Mouse (Mus musculus) neural tube, embryonic 15.5 days (tissue): ENCODE results near the gene Synpr. TPM values are rescaled to one million over a fixed set of nuclear protein-coding genes. Genes with fewer than 3 reads are reported as not detected.

Experiments
- ATAC-seq: fragments of 200-750 bp; cut with Nextera tagmentation; 2 replicates; pipeline ENCODE4 v1.8.0; 2017; ENCODE audit warnings: mild to moderate bottlenecking, moderate TSS enrichment, moderate library complexity; ENCODE audit not compliant: low FRiP score
- H3K27ac ChIP-seq: fragments of 300-500 bp; sonication (generic); replicated peaks from 2 replicates; pipeline ENCODE4 v1.5.1; 2015; ENCODE audit warnings: mild to moderate bottlenecking, inconsistent platforms
- H3K27me3 ChIP-seq: fragments of 300-500 bp; sonication (generic); replicated peaks from 2 replicates; pipeline ENCODE4 v1.6.1; 2015; ENCODE audit warnings: inconsistent platforms
- H3K36me3 ChIP-seq: fragments of 300-500 bp; sonication (generic); 2 replicates; pipeline ENCODE4 v1.6.1; 2015; ENCODE audit warnings: inconsistent platforms
- H3K4me1 ChIP-seq: fragments of 300-500 bp; sonication (generic); 2 replicates; pipeline ENCODE4 v1.6.1; 2015; ENCODE audit warnings: inconsistent platforms
- H3K4me2 ChIP-seq: fragments of 300-500 bp; sonication (generic); 2 replicates; pipeline ENCODE4 v1.6.1; 2015; ENCODE audit warnings: inconsistent platforms, mild to moderate bottlenecking, moderate library complexity
- H3K4me3 ChIP-seq: fragments of 300-500 bp; sonication (generic); replicated peaks from 2 replicates; pipeline ENCODE4 v1.5.1; 2015; ENCODE audit warnings: mild to moderate bottlenecking, inconsistent platforms
- H3K9ac ChIP-seq: fragments of 300-500 bp; sonication (generic); replicated peaks from 2 replicates; pipeline ENCODE4 v1.6.1; 2015; ENCODE audit warnings: mild to moderate bottlenecking, inconsistent platforms
- H3K9me3 ChIP-seq: fragments of 300-500 bp; sonication (generic); replicated peaks from 2 replicates; pipeline ENCODE4 v1.6.1; 2016; ENCODE audit warnings: inconsistent platforms
- WGBS: fragments of 180-500 bp; shearing (Covaris S2); methylation state at CpG from one replicate; pipeline ENCODE4 v1.1.7; 2015; ENCODE audit warnings: mixed read lengths; 5-methylcytosine and 5-hydroxymethylcytosine counted together
- polyA plus RNA-seq: library from polyadenylated mRNA; unstranded; fragments of >200 nt; fragmentation: Nextera tagmentation; extraction: Ambion mirVana; gene quantifications from 2 replicates; pipeline ENCODE4 v1.2.1, GENCODE M21; 2015

Gene Synpr
- polyA plus RNA-seq, 1 experiment from 2014 or later, result 56.3 TPM

DNA sequence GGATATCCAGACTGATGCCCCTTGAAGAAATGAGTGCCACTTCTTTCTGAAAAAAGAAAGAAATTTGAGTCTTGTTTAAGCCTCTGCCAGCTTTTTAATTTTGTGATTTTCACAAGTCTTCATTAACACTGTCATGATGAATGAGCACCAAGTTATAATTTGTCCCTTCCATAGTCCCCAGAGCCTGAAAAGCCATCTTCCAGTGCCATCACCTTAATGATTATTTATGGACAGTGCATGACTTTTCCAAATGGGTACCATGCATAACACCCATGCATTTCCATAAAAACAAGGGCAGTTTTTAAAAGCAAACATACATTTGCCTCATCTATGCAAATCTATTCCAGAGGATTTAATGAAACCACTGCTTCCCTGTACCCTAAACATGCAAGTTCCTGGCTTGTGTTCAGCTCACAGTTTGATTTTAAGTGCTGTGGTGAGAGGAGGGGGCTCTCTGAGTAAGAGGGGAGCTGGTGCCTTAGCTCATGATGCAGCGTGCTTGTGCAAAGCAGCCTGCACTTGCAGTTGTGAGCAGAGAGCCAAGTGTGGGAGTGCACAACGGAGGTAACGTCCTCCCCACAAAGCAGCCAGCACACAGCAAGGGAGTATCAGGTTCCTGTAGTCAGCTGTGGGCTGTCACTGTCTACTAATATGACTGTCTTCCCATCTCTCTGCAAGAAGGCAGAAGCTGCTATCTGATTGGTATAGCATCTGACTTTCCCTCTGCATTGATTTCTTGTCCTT lies 169.1 kb downstream of the Synpr start:
- Histone ChIP-seq H3K9ac (peak overlapping the region; percentile 17; the same call in 1 of the 2 replicates), H3K9me3 (no peaks in the 10 kb centered on the region), H3K4me2 (peak overlapping the region; percentile 36), H3K27ac (peak overlapping the region; percentile 41; the same call in 1 of the 2 replicates), H3K36me3 (no peaks in the 10 kb centered on the region), H3K27me3 (no peaks in the 10 kb centered on the region), H3K4me3 (peak overlapping the region; percentile 19; the same call in 1 of the 2 replicates), H3K4me1 (peaks cover 22% of the 10 kb centered on the region; the same call in 1 of the 2 replicates)
- WGBS, result 24% methylated on average over 3 of the region's 3 CpGs
- peak; percentile 67; the same call in 1 of the 2 replicates for ATAC-seq

DNA sequence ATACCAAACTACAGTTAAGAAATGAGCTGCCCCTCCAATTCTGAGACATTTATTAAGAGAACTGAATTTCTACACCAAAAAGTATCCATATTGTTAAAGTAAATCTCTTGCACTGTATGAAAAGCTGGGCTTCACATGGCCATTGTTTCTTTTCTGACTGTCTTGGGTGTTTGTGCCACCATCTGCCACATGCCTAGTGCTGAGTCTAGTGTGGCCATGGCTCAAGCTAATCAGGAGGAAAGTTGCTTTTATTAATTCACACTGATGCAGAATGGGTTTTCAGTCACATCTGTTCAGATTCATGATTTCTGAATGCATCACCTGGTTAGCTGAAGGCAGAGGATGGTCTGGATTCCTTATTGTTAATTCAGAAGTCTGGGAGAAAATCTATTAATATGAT lies 170.4 kb downstream of the Synpr start:
- peaks cover 22% of the 10 kb centered on the region; the same call in 1 of the 2 replicates for H3K4me1 ChIP-seq
- H3K27me3 ChIP-seq, result no peaks in the 10 kb centered on the region
- H3K4me3 ChIP-seq, result no peak overlapping the region
- H3K4me2 ChIP-seq, result peak overlapping the region; percentile 17; the same call in 1 of the 2 replicates
- no peak for ATAC-seq
- no peak overlapping the region for H3K27ac ChIP-seq
- H3K36me3 ChIP-seq, result no peaks in the 10 kb centered on the region
- no peaks in the 10 kb centered on the region for H3K9me3 ChIP-seq
- H3K9ac ChIP-seq, result no peak overlapping the region

DNA sequence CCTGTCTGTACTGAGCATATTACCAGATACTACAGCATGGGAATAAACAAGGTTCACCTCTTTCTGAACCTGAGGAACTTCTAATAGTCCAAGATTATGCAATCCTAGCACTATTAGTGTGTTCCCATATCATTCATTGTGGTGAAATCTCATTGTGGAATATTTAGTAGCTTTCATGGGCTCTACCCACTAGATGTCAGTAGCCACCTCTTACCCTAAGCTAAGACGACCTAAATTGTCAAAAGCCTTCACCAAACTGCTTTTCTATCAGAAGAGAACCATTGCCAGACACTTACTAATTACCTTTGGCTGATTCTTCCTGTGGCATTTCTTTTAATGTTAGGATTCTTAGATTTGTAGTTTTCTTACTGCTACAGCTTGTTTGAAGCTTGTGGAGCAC lies 174.8 kb downstream of the Synpr start:
- H3K9me3 ChIP-seq, result no peaks in the 10 kb centered on the region
- no peak overlapping the region for H3K27ac ChIP-seq
- ATAC-seq, result no peak
- WGBS, result 38% methylated on average over 1 of the region's 1 CpGs
- H3K4me2 ChIP-seq, result no peak overlapping the region
- no peak overlapping the region for H3K4me3 ChIP-seq
- no peaks in the 10 kb centered on the region for H3K36me3 ChIP-seq
- no peak overlapping the region for H3K9ac ChIP-seq
- H3K4me1 ChIP-seq, result peaks cover 10% of the 10 kb centered on the region; the same call in 1 of the 2 replicates
- H3K27me3 ChIP-seq, result no peaks in the 10 kb centered on the region

DNA sequence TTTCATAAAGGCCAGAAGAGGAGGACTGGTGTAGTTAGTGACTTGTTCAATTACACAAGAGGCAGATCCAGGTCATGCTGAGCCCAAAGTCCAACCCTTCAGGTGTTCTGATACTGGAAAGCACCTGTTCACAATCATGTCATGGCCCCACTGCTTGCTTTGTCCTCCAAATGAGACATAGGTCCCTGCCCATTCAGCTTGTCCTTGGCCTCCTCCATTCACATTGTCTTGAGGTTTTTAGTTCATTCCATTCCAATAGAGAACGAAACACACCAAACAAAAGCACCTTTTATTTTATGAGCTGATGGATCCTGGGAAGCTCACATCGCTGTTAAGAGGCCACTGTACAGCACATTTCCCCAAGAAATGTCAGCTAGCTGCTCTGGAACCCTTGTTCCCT lies 184.6 kb downstream of the Synpr start:
- Histone ChIP-seq H3K4me3 (no peak overlapping the region), H3K9ac (no peak overlapping the region), H3K9me3 (no peaks in the 10 kb centered on the region), H3K4me2 (no peak overlapping the region), H3K27ac (no peak overlapping the region), H3K27me3 (no peaks in the 10 kb centered on the region), H3K4me1 (no peaks in the 10 kb centered on the region), H3K36me3 (no peaks in the 10 kb centered on the region)
- no peak for ATAC-seq
- 81% methylated on average over 2 of the region's 2 CpGs for WGBS

DNA sequence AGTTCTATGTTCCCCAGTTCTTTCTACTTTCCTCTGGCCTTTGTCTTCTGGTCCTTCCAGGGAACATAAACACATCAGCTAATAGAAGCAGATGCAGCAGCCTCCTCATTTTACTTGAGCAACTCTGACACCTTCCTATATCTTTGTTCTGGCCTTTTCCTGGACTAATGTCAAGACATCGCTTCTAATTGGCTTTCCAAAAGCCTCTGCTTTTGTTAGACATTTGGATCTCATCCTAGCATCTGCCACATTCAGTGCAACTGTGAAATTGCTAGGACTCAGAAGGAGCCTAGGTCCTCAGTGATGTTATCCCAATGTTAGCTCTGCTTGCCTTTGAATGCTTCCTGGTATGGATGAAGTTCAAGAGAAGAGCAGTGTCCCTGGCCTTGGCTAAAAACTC lies 193.2 kb downstream of the Synpr start:
- H3K4me2 ChIP-seq, result no peak overlapping the region
- H3K4me1 ChIP-seq, result no peaks in the 10 kb centered on the region
- ATAC-seq, result no peak

DNA sequence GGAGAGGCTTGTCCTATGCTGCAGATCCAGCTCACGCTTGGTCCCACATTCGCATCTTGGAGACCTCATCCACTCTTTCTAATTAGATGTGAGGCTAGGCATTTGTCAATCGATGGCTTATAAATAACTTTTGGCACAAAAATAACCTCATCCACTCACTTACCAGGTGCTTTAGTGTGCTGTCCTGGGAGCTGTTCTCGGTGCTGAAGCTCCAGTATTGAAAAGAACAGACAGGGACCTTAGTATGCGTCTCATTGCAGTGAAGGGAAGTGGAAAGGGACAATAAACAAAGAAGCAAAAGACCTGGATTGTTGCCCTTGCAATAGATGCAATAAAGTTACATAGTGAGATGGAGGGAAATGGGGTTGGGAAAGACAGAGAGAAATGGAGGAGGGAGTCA lies 220.8 kb downstream of the Synpr start:
- Histone ChIP-seq H3K4me2 (no peak overlapping the region), H3K27ac (no peak overlapping the region), H3K4me3 (no peak overlapping the region), H3K36me3 (no peaks in the 10 kb centered on the region), H3K4me1 (no peaks in the 10 kb centered on the region), H3K9me3 (no peaks in the 10 kb centered on the region), H3K27me3 (no peaks in the 10 kb centered on the region), H3K9ac (no peak overlapping the region)
- ATAC-seq, result no peak
- WGBS, result 58% methylated on average over 5 of the region's 5 CpGs

More for the DNA sequence above, 193.2 kb downstream of the Synpr start:
- H3K4me3 ChIP-seq, result no peak overlapping the region
- no peaks in the 10 kb centered on the region for H3K9me3 ChIP-seq
- no peak overlapping the region for H3K27ac ChIP-seq
- H3K36me3 ChIP-seq, result no peaks in the 10 kb centered on the region
- H3K9ac ChIP-seq, result no peak overlapping the region
- WGBS, result 75% methylated on average over 1 of the region's 1 CpGs
- no peaks in the 10 kb centered on the region for H3K27me3 ChIP-seq

DNA sequence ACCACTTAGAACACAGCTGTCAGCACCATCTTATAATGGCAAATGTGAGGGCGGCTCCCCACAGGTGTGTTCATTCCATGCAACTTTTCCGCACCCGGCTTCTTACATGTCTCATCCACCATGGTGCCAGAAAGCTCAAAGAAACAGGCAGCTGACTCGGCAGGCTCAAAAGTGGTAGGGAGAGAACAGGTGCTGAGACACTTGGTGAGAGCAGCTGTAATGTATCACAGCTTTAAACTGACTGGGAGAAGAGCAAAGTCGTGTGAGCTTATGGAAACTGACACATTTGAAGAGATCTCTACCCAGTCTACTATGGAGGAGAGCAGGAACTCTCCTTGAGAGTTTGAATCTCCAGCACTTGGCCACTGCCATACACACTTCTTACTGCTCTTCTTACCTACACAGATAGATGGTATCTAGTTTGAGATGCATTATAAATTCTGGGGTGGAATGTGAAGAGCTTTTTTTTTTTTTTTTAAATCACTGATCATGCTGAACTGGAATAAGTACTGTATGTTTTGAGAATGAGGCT lies 234.1 kb downstream of the Synpr start:
- Histone ChIP-seq H3K4me2 (no peak overlapping the region), H3K9ac (no peak overlapping the region), H3K36me3 (no peaks in the 10 kb centered on the region), H3K27ac (no peak overlapping the region), H3K4me1 (peaks cover 7% of the 10 kb centered on the region; the same call in 1 of the 2 replicates), H3K9me3 (no peaks in the 10 kb centered on the region), H3K27me3 (no peaks in the 10 kb centered on the region), H3K4me3 (no peak overlapping the region)
- 91% methylated on average over 5 of the region's 5 CpGs for WGBS
- no peak for ATAC-seq

DNA sequence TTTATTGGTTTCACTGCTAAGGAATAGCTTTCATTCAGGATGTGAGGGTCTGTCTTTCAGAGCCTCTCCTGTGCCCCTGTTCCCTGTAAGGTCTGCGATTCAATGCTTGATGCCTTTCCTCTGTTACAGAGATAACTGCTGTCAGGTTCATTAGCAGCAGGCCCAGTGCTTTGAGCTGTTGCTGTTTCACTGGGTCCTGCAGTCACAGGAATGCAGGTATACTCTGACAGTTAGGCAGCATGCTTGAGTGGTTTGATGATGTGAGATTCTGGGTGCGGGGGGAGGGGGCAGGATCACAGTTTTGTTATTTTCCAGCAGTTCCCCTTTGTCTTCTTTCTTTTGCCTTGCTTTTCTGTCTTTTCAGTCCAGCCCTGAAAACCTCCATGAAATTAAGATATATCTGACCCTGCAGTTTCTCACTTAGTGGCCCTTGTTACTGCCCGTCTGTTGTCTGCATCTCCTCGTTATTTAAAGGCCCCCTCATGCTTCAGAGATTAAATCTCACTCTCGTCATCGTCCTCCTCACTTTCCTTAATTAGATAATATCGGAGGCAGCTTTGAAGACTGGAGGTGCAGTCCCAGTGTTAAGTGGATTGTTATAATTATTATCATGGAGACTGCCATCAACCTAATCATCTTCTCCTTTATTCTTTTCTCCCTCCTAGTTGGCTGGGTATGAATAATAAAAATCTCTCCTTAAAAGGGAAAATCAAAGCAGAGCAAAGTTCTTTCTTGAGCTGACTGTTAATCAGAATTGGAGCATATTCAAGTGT lies 234.8 kb downstream of the Synpr start:
- ATAC-seq, result peak; percentile 47; the same call in 1 of the 2 replicates
- H3K4me3 ChIP-seq, result no peak overlapping the region
- no peaks in the 10 kb centered on the region for H3K36me3 ChIP-seq
- H3K27me3 ChIP-seq, result no peaks in the 10 kb centered on the region
- H3K27ac ChIP-seq, result peak overlapping the region; percentile 37; the same call in 1 of the 2 replicates
- H3K9ac ChIP-seq, result no peak overlapping the region
- no peaks in the 10 kb centered on the region for H3K9me3 ChIP-seq
- peaks cover 7% of the 10 kb centered on the region; the same call in 1 of the 2 replicates for H3K4me1 ChIP-seq
- WGBS, result 45% methylated on average over 7 of the region's 7 CpGs
- no peak overlapping the region for H3K4me2 ChIP-seq

DNA sequence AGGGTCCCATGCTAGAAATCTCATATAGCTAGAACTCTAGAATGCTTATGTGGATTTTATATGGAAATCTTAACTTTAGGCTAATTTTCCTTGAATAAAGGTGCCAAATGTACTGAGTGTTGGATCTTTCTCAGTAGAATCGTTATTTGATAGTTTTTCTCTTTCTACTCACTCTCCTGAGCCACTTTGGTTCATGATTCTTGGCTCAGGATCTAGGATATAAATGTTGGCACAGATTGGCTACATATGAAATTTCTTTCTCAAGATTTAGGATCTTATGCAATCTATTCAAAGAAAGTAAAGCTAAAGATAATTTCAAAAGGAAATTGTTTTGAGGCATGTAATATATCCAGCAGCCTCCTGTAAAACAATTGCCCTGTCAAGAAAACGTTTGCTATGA lies 263.2 kb downstream of the Synpr start:
- Histone ChIP-seq H3K36me3 (no peaks in the 10 kb centered on the region), H3K9me3 (no peaks in the 10 kb centered on the region), H3K4me1 (no peaks in the 10 kb centered on the region), H3K4me3 (no peak overlapping the region), H3K4me2 (no peak overlapping the region), H3K27ac (no peak overlapping the region), H3K27me3 (no peaks in the 10 kb centered on the region), H3K9ac (no peak overlapping the region)
- ATAC-seq, result no peak
- WGBS, result 59% methylated on average over 2 of the region's 2 CpGs

DNA sequence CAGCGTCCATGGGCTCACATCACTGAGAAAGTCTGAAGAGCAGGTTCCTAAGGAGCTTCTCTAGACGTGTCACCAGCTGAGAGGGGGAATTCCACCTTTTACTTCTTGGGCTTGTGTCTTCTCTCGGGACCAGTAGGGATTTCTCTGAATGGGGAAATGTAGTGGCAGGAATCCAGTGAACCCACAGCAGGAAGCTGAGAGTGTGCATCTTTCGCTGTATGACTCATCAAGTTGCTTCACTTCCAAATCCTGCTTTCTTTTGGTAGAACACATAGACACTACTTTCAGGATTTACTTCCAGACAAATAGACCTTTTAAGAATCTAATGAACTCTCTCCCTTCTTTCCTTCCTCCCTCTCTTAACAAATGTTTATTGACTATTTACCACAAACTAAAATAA lies 266.6 kb downstream of the Synpr start:
- Histone ChIP-seq H3K27ac (no peak overlapping the region), H3K4me3 (no peak overlapping the region), H3K4me1 (no peaks in the 10 kb centered on the region), H3K27me3 (no peaks in the 10 kb centered on the region), H3K4me2 (no peak overlapping the region), H3K9me3 (no peaks in the 10 kb centered on the region), H3K36me3 (no peaks in the 10 kb centered on the region), H3K9ac (no peak overlapping the region)
- WGBS, result 76% methylated on average over 4 of the region's 4 CpGs
- ATAC-seq, result no peak

DNA sequence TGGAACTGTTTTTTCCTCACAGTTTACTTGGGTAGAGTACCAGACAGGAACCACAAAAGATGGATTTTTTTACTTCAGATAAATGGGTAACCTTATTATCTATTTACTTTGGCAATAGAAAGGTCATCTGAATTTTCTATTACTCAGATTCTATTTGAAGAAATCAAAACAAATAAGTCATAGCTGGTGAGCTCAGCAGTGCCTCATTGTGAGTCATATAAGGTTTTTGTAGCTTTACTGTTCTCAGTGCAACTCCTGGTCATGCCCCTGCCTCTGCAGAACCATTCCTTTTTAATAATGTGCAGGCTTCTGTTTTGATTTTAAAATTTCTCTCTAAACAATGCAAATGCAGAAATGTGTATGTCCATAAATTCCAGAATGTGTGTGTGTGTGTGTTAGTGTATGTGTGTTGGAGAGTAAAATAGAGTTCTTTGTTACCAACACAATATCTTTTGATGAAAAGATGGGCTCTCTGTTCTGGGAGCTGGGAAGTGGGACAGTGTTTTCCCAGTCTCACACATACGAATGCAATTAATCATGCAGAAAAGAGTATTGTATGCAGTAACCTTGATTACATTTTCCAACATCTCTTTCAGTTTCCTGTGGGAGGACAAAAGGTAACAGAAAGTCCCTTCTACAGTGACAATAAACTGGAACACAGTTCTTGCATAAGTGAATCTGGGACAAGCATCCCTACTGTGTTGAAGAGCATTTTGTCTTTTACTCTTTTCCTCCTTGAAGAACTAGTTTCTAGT lies 269.2 kb downstream of the Synpr start:
- H3K9me3 ChIP-seq, result no peaks in the 10 kb centered on the region
- no peak overlapping the region for H3K27ac ChIP-seq
- no peak for ATAC-seq
- no peak overlapping the region for H3K4me2 ChIP-seq
- no peak overlapping the region for H3K4me3 ChIP-seq
- 47% methylated on average over 1 of the region's 1 CpGs for WGBS
- H3K4me1 ChIP-seq, result no peaks in the 10 kb centered on the region
- H3K36me3 ChIP-seq, result no peaks in the 10 kb centered on the region
- H3K27me3 ChIP-seq, result no peaks in the 10 kb centered on the region
- no peak overlapping the region for H3K9ac ChIP-seq
